Mouse (Mus musculus) gastrocnemius, postnatal 4 days (tissue): ENCODE data around the gene Cmc1. TPM values are rescaled to one million over a fixed set of nuclear protein-coding genes. Genes with fewer than 3 reads are reported as not detected.

Experiments
- DNase-seq, 2 experiments: peaks; one replicate each; pipeline ENCODE4 v3.0.0; 2021 to 2022; ENCODE audit warnings: low spot score in 2 of 2, mixed read lengths in 2 of 2
- total RNA-seq, 2 experiments: library from RNA; stranded (reverse); gene quantifications; 2 replicates each; pipeline ENCODE4 v1.2.3; 2021

Cmc1 gene
- total RNA-seq, 2 experiments from 2014 or later, result 20.5 to 22.4 TPM

- peak; percentile 92 to 98 for DNase-seq
Measured at GRCm38 (mm10) chr9:118040218-118041021, 109.6 kb downstream of the Cmc1 start, which contains the start of gene Azi2. Gene Azi2 (plus strand): TSS chr9:118040499.

DNA sequence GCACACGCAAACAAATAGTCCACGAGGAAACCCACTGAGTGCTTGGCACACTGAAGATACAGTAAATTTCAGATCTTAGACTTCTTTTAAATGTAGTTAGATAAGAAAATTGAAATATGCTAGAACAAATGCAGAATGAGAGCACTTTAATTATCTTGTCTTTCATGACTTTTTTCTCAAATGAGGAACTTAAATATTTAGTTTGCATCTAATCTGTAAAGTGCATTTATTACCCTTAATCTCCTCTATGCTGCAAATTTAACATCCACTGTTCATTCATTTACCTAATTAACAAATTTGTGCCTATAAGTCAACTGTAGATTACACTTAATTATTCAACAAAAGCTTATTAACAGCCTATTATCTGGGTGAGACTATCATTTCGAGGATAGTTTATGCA, 115.0 kb downstream of the Cmc1 start:
- no peak for DNase-seq

GRCm38 (mm10) chr9:118031694-118032093, 118.3 kb downstream of the Cmc1 start:
- DNase-seq, result no peak

DNA sequence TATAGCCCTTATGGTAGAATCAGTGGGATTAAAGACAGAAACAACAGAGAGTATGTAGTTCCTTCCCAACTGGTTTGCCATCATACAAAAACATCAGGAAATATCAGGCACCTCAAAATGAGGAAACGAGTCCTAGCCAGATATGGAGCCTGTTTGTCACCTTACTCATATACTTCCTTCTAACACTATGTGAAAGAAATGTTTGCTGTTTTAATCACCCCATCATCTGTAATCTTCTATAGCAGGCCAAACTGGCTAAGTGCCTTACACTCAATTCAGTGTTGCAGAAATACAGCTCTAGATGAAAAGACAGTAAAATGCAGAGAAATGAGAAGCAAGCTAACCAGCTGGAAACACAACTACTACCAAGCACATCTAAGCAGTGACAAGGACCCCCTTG, 119.7 kb downstream of the Cmc1 start:
- DNase-seq, result no peak

DNA sequence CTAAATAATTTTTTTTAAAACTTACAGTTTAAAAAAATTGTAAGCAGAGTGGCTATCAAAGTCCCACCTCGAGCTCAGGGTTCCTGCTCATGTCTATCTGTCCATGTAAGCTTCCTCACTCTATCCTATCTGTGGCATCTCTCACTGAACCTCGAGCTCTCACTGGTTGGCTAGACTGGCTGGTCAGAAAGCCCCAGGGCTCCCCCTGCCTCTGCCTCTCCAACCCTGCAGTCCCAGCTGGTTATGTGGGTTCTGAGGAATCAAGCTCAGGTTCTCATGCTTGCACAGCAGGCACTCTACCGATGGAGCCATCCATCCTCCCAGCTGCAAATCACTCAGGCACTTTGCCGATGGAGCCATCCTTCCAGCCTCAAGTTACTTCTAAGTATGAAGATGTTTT, 120.5 kb downstream of the Cmc1 start:
- DNase-seq, result no peak

DNA sequence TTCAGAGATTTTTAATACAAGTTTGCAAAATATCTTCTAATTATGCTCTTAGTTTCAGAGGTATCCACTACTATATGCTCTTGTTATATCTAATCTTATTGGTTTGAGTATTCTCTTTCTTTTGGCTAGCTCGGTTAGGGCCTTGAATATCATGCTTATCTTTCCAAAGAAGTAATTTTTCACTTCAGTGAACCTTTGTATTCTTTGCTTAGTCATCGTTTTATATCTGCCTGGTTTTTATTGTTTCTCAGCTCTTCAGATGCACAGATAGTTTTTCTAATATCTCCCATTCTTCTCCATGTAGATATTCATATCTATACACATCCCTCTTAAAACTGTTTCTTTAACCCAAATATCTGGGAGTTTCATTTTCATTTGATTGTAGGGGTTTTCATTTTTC, 125.0 kb downstream of the Cmc1 start:
- DNase-seq, result no peak

Other genes with a start within 250 kb of the Cmc1 start
- 10 to 100 TPM; 52.4 to 57.3 TPM for gene Azi2, start 109.7 kb downstream of the Cmc1 start, total RNA-seq